9 mouse cellular contexts compared by ENCODE assay signal in the genomic region with DNA sequence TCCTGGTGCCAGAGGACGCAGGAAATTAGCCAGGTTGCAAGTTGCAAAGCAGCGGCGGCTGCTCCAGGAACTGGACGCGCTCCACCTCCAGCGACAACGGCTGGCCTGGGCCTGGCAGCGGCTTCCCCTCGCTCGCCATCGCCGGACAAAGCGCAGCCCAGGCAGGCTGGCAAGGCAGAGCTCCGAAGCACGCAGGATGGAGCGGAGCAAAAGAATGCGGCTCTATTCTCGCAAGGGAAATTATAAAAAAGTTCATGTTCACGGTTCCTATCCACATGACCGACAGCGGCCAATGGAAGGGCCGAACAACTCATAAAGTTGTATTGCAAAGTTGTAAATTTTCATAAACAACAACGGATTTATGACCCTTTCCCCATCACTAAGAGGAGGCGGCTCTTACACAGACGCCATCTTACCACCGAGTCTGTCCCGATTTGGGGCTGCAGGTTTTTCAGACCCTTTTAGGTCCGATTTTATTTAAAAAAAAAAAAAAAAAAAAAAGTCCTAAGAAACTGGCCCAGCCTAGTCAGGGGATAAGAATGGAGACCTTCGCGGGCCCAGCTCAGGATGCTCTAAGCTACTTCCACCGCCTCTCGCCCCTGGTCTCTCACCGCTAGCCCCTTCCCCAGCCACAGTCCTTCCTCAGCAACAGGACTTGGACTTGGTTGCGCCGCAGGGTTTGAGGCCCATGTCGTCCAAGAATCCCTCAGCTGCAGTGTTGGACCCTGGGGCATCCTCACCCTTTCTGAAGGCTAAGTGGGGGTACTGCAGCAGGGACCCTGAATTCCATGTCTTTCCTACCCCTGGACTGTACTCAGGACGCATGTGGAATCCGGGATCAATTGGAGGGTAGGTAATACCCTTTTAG. TPM values are rescaled to one million over a fixed set of nuclear protein-coding genes. Genes with fewer than 3 reads are reported as not detected.
DNase-seq lines count a peak whose midpoint lies in the region; ATAC-seq and TF ChIP-seq lines count a peak whose summit lies in the region.
"Had no signal": no experiment of that assay in that cellular context is flagged by ENCODE, and none has a peak within 500 bp of the region (broad histone marks: within the 10 kb centered on the region; RNA-seq: fewer than 3 reads in every experiment).

A gene (minus strand): TSS at position 218 of the 868 bp plus-strand sequence.
A gene (minus strand): TSS at position 221 of the 868 bp plus-strand sequence.

- no peaks in the 10 kb centered on the region for H3K9me3 ChIP-seq in liver, embryonic 14.5 days (ENCODE audit: control insufficient read depth, low read length)

- peak within 1 kb of the TSS; percentile 76 for H3K4me3 ChIP-seq in brown adipose tissue, adult 24 weeks (ENCODE audit: insufficient read depth, low read depth, low read length)
- peak within 1 kb of the TSS; percentile 11 to 18; a peak in 3 of 4 replicates for H3K4me3 ChIP-seq in liver, embryonic 14.5 days (ENCODE audit: insufficient read depth in 1 of 2, low read depth in 2 of 2, low read length in 2 of 2)
- H3K4me3 ChIP-seq in left cerebral cortex, adult 2 months, result no peak within 1 kb of the TSS

- H3K27ac ChIP-seq in brown adipose tissue, adult 24 weeks (replicated peaks; ENCODE audit: low read depth, low read length), result peak within 1 kb of the TSS; percentile 85
- no peak within 1 kb of the TSS for H3K27ac ChIP-seq in liver, embryonic 14.5 days
- no peak within 1 kb of the TSS for H3K27ac ChIP-seq in left cerebral cortex, adult 2 months

- peak; percentile 29 for ATAC-seq in inflammation-experienced regulatory T-cells, adult 6 months
- no peak for ATAC-seq in liver, embryonic 14.5 days (ENCODE audit: insufficient read depth)

- DNase-seq in embryo, embryonic 10.5 days (ENCODE audit: low spot score), result peak; percentile 82
- DNase-seq in embryo, embryonic 10 days (ENCODE audit: low spot score), result no peak
- DNase-seq in liver, embryonic 14.5 days (ENCODE audit: low read depth in 3 of 3, low spot score in 3 of 3), result no peak
- peak; percentile 15 for DNase-seq in testis, postnatal 14 days (ENCODE audit: low spot score)
- no peak for DNase-seq in left cerebral cortex, adult 18-20 months (ENCODE audit: low spot score in 2 of 2)
- DNase-seq in left cerebral cortex, adult 2 months (ENCODE audit: extremely low spot score in 1 of 2, low spot score in 2 of 2), result no peak

- no peak for TF ChIP-seq CTCF in liver, embryonic 14.5 days (IDR thresholded peaks at IDR 0.05; ENCODE audit: low read depth)
- TF ChIP-seq CTCF in left cerebral cortex, adult 2 months (IDR thresholded peaks at IDR 0.05), result no peak

- peaks cover 7% of the 10 kb centered on the region; the same call in 1 of the 2 replicates for H3K4me1 ChIP-seq in brown adipose tissue, adult 24 weeks (ENCODE audit: control insufficient read depth, insufficient read depth, insufficient read length, low read length)
- no peaks in the 10 kb centered on the region for H3K4me1 ChIP-seq in liver, embryonic 14.5 days (replicated peaks; ENCODE audit: control insufficient read depth in 2 of 2, insufficient read depth in 2 of 2, low read length in 1 of 2)

- TF ChIP-seq EP300 in liver, embryonic 14.5 days (IDR thresholded peaks at IDR 0.05; ENCODE audit: low read depth), result no peak

- H3K27me3 ChIP-seq in liver, embryonic 14.5 days (ENCODE audit: control insufficient read depth, insufficient read depth, low read length), result peaks cover 99% of the 10 kb centered on the region

- H3K36me3 ChIP-seq in liver, embryonic 14.5 days (replicated peaks; ENCODE audit: control insufficient read depth, insufficient read depth, low read depth), result no peaks in the 10 kb centered on the region

- intact Hi-C loops in left cerebral cortex, adult 2 months (cut with DNase I), result loop anchor here (1.0 kb wide), 1 partner anchor 1032 kb away; no protein-coding TSS in a partner anchor

- H3K9ac ChIP-seq in liver, embryonic 14.5 days (replicated peaks), result no peak within 1 kb of the TSS

- WGBS in liver, embryonic 14.5 days (ENCODE audit: insufficient replicate concordance), result 5% methylated on average over 38 of the region's 38 CpGs

- peak within 1 kb of the TSS; percentile 32 for H3K4me2 ChIP-seq in liver, embryonic 14.5 days (ENCODE audit: low read depth)

RNA-seq across cellular contexts. Expression of the first gene that starts in this region (rescaled TPM):
- 4.7 and 5.4 TPM in 2 replicates for polyA plus RNA-seq in brown adipose tissue, adult 24 weeks (2012; ENCODE audit: insufficient read depth, insufficient read length, missing spikeins)
- not detected for polyA plus RNA-seq in inflammation-experienced regulatory T-cells, adult 6 months (2017; shearing (Covaris generic))
- 0.37 and 0.43 TPM in 2 replicates for polyA plus RNA-seq in liver, embryonic 14.5 days (2012; rRNA removed)
- 0.13 and 0.38 TPM in 2 replicates for polyA plus RNA-seq in liver, embryonic 14.5 days (2014; fragmentation: Nextera tagmentation; extraction: Ambion mirVana)
- total RNA-seq in left cerebral cortex, adult 18-20 months (2021), result not detected
- total RNA-seq in left cerebral cortex, adult 2 months (2021), result not detected

RNA-seq across cellular contexts. Expression of the second gene that starts in this region (rescaled TPM):
- polyA plus RNA-seq in brown adipose tissue, adult 24 weeks (2012; ENCODE audit: insufficient read depth, insufficient read length, missing spikeins), result not detected in 2 replicates
- not detected for polyA plus RNA-seq in inflammation-experienced regulatory T-cells, adult 6 months (2017; shearing (Covaris generic))
- not detected in 2 replicates for polyA plus RNA-seq in liver, embryonic 14.5 days (2012; rRNA removed)
- not detected in 2 replicates for polyA plus RNA-seq in liver, embryonic 14.5 days (2014; fragmentation: Nextera tagmentation; extraction: Ambion mirVana)
- not detected for total RNA-seq in left cerebral cortex, adult 18-20 months (2021)
- not detected for total RNA-seq in left cerebral cortex, adult 2 months (2021)
- total RNA-seq: heart, postnatal 14 days had no signal

Comparison
In these comparisons a context has a peak if more than half of its experiments do, and no peak if none do; other contexts are left out.
1. DNase-seq: peak in embryo, embryonic 10.5 days (single experiment) and testis, postnatal 14 days (single experiment); none in embryo, embryonic 10 days (single experiment), liver, embryonic 14.5 days (0 of 3), left cerebral cortex, adult 18-20 months (0 of 2) and left cerebral cortex, adult 2 months (0 of 2).
2. Peak in ATAC-seq in inflammation-experienced regulatory T-cells, adult 6 months; RNA of the genes that start here not detected or under 1 TPM.